Mouse (Mus musculus) cerebellum, adult 8-10 months (tissue): ENCODE measurements around the gene Prss46.
A peak's percentile ranks its signal among the peaks of the same experiment; 100 is the strongest.

Experiments
- DNase-seq: peaks from one replicate; pipeline ENCODE4 v3.0.0; 2022

The Prss46 gene

DNA sequence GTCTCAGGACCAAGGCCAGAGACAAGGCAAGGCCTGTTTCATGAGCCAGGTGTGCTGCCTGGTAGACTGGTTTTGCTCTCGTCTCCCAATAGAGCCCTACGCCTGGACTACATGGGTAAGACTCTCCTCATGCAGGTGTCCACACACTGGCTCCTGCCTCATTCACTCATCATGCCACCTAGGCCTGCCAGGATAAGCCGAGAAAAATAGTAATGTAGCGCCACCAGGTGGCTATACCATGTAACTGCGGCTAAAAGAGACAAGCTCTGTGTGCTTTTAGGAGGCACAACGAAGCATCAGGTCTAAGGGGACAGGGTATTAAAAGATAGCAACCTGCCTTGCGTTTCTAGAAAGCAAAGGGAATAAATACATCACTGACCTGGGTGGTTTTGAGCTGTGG lies 26.7 kb downstream of the Prss46 start:
- DNase-seq: peak; percentile 43

DNA sequence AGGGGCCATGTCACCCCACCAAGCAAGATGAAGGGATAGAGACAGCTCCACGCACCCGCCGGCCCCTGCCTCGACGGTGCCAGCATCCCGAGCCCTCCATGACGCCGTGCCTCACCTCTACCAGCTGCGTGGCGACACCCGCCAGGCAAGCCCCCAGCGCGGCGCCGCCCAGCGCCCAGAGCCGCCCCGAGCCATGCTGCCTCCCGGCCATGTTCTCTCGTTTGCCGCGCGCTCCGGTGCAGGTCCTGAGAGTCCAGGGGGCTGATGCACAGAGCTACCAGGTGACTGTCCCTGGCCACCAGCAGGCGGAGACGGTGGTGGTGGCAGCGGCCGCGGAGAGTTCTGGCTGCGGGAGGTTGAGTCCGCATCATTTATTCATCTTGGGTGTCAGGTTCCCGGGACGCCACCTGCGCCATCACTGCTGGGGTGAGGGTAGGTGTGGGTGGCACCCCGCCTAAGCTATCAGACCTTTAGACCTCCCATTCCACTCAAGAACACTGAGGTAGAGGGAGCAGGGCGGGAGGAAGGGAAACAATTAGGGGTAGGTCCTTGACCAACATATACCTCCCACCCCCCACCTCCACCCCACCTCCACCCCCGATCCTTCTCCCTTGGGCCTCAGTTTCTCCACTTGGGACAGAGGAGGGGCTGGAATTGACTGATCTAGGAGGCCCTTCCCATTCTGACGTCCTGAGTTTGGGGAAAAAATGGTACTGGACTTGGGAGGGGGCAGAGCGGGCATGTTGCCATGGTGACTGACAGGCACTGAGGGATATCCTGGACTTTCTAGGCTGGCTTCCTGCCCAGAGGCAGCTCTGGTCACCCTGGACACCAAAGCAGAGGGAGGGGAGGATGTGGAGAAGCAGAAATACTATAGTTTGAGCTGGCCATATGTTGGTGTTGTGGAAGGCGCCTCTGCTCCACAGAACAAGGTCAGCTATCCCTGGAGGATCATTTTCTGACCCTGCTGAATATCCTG lies 29.7 kb downstream of the Prss46 start:
- DNase-seq: no peak

DNA sequence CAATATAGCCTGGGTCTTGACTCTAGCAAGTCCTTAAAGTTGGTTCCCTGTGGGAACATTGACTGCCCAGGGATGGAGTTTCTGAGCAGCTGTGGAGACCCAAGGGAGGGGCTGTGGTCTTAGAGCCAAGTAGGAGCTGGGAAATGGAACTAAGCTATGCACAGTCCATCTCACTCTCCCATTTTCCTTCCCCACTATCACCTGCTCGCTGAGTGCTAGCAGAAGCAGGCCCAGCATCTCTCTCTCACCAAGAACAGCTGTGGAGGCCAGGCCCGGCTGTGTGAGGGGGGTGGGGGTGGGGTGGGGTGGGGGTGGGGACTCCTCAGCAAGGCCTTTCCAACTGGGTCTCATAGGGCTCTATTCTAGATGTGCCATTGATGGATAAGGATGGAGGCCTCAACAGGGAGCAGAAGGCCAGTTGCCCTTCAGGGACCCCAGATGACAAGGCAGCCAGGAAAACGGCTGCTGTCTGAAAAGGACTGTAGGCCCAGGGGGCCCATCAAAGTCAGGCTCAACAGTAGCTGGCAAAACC lies 30.4 kb downstream of the Prss46 start:
- DNase-seq: no peak

DNA sequence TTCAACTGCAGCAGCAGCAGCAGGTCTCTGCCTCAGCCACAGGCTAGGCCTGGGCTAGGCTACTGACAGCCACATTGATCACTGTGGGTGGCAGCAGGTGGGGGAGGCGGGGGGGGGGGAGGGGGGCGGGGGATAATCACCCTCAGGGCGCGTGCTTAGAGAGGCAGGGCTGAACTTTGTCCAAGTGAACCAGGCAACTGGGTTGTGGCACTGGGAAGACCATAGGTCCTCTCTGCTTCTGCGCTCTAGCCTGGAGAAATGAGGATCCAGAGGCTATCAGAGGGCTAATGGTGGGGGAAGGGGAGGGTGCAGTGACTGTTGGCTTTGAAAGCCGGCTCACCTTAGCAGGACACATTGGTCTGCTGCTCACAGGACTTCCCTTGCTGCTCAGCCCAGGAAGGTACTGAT lies 31.0 kb downstream of the Prss46 start:
- DNase-seq: no peak

DNA sequence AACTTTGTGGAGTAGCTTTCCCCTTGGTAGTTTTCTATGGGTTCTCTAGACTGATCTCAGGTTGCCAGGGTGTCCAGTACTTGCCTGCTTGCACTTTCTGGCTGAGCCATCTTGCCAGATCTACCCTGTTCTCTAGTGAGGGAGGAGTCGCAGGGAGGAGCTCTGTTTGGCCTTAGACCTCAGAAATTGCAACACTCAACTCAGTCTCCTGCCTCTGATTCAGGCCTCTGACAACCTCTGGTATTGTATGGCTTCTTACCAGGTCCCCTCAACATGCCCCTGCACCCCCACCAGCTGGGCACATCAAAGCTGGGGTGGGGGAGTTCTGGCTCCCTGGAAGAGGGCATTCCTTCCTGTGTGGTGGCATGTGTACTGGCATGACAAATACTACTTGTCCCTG lies 33.0 kb downstream of the Prss46 start:
- no peak for DNase-seq

DNA sequence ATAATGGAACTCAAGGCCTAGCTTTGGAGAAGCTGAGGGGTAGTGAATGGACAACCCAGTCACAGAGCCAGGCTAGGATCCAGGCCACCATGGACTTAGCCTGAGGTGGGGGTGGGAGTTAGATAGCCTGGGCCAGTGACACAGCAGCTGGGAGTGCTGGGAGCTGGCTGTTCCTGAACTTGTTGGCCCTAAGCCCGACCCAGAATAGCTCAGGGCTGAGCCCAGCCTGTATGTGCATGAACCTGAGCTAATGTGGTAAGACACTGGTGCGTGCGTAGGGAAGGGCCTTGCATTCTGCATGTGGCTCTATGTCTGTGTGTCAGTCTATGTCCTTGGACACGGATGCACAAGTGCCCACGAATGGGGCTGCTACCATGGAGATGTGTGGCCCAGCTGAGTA lies 33.6 kb downstream of the Prss46 start:
- no peak for DNase-seq

DNA sequence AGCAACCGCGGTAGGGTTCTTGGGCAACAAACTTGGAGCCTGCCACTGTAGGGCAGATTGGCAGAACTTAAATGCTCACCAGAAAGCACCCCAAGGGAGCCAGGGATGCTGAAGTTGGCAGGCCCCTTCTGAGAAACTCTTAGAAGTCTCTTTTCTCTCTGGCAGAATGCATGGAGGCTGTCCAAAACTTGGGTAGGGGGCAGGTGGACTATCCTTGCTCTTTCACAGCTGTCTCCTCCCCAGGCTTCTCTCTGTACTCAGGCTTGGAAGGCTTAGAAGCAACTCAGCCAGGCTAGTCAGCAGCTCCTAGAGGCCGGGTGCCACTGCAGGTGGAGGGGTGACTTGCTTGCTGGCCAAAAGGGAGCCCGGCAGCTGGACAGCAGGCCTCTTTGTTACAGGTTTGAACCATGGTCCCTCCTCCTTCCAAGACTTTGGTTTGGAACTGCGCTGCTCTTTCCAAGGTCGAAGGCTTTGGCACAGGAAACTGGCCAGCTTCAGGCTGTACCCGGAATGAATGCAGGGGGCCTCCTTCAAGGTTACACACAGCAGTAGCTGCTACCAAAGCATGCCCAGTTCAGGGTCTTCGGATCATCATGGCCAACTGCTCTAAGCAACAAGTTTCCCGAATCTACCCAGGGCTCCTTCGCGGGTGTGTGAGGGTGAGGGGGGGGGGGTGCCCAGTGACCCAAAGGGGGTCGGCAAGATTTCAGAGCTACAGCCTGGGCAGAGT lies 35.0 kb downstream of the Prss46 start, which contains the start of gene Als2cl:
TSS of gene Als2cl (plus strand) at position 680 of the 730 bp plus-strand sequence.
- DNase-seq: no peak

DNA sequence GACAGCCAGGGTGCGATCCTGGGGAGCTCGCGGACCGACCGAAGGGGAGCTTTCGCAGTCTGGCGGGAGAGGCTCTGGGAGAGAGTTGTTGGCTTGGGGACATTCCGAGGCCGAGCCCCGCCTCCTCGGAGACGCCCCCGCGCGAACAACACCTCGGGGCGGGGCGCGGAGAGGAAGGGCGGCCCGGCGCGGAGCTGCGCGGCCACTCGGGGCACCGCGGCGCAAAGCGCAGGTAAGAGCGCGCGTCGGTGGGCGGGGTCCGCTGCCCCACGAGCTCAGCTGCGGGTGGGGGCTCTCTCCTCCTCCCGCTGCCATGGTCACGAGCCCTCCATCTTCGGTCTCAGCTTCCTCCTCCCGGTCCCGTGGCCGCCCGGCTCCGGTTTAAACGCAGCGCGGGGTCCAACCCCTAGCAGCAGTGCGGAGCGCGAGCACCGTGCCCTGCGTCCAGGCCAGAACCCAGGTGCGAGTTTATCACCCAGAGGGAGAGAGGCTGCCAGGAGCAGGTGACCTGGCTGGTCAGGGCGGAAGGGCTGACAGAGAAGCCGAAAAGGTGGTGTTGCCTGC lies 35.8 kb downstream of the Prss46 start, which contains the start of gene Tmie:
TSS of gene Tmie (minus strand) at position 116 of the 564 bp plus-strand sequence.
- no peak for DNase-seq

DNA sequence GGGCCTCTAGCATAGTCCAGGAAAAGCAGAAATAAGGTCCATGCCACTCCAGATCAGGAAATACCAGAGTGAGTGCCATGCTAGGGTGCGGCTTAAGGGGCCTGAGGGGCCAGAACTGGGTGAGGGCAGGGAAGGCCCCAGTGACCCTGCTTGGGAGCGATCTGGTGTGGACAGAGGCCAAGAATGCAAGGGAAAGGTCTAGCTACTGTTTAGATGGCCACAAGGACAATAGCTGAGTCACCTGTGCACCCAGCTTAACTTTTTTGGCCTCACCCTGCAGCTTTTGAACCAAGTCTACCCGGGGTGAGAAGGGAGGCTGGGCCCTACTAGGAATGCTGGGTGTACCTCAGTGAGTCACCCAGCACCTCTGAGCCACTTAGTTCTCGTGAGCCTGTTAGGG lies 36.5 kb downstream of the Prss46 start:
- no peak for DNase-seq

DNA sequence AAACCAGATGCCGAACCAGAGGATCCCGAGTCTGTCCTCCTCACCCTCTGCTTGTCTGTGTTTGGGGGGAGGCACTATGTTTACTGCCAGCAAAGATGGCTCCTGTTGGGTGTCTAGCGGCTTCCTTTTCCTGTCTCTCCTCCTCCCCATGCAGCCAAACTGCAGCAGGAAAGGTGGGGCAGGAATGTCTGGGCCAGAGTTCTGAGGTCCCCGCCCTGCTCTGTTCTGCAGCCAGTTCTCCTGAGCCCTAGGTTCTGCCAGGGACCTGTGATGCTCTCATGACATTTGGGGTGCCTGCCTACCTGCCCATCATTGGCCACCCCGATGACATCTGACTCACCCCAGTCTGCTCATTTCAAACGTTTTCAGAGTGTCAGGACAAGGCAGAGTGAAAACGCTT lies 37.6 kb downstream of the Prss46 start:
- DNase-seq: no peak

DNA sequence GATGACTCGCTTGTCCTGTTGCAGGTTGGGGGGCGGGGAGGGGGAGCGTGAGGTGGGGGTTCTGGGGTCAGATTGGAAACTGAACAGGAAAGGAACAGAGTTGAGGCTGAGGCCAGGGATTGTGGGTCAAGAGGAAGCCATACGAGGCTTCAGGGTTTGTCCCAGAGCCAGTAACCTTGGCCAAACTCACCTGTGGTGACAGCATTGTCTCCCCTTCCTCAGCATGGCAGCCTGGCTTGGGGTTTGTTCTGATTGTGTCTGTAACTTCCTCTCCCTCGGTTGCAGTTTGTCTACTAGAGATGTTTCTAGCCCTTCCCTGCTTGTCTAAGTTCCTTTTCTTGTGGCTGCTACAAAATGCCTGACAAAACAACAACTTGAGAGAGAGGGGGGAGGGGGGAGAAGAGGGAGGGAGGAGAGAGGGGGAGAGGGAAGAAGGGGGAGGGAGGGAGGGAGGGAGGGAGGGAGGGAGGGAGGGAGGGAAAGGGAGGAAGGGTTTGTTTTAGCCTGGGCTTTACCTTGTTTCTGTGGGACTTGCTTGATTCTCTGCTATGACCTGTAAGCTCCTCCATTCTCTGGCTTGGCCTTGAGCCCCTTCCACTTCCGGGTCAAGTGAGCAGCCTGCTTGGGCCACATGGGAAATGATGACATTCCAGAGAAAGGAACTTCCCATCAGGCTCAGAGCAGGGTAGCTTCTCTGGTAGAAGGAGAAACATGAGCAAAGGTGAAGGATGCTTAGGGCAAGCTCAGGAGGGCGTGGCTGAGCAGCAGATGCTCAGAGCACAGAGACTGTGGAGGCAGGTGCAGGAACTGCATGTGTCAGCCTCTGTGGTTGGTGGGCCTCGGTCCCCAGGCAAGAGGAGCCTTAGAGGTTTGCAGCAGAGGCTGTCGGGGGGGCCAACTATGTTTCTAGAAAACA lies 43.3 kb downstream of the Prss46 start:
- DNase-seq: no peak

DNA sequence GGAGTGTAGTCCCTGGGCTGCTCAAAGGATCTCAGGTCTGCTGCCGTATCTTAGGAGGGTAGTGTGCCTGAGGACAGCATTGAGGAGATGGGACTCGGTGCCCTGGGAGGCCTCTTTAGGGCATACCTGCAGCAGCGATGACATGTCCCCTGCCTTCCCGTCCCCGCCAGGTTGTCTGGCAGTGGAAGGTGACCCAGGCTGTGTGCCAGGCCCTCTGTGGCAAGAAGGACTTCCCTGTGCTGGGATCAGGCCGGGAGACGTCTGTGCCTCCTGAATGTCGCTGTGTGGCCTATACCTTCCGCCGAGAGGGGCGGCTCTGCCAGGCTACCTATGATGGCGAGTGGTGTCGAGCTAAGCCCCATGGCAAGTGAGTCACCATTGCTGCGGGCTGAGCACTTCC lies 44.6 kb downstream of the Prss46 start:
- no peak for DNase-seq

DNA sequence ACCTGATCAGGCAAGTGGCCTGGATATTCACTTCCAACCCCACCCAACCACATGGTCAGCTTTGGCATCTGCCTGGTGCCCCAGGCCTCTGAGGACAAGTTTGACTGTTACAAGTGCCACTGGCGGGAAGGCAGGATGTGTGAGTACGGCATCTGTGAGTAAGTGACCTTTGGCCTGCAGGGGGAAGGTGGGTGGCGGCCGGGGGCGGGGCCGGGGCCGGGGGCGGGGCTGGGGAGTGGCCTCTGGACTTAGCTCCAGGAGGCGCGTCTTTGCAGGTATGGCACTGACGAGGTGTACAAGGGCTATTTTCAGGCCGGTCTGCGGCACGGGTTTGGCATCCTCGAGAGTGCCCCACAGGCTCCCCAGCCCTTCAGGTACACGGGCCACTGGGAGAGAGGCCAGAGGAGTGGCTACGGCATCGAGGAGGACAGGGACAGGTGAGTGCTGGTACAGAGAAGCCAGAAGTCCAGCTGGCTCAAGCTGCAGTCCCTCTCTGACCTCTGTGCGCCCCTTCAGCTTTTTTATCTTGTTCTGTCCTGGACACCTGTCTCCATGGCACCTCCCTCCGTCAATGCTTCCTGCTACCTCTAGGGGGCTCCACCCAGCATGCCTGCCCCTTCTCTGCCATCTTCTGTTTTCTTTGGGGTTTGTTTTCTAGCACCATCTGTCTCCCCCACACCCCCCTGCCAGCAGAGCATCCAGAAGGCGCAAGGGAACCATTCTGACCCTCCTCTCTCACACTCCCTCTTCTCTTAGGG lies 45.9 kb downstream of the Prss46 start:
- DNase-seq: no peak

DNA sequence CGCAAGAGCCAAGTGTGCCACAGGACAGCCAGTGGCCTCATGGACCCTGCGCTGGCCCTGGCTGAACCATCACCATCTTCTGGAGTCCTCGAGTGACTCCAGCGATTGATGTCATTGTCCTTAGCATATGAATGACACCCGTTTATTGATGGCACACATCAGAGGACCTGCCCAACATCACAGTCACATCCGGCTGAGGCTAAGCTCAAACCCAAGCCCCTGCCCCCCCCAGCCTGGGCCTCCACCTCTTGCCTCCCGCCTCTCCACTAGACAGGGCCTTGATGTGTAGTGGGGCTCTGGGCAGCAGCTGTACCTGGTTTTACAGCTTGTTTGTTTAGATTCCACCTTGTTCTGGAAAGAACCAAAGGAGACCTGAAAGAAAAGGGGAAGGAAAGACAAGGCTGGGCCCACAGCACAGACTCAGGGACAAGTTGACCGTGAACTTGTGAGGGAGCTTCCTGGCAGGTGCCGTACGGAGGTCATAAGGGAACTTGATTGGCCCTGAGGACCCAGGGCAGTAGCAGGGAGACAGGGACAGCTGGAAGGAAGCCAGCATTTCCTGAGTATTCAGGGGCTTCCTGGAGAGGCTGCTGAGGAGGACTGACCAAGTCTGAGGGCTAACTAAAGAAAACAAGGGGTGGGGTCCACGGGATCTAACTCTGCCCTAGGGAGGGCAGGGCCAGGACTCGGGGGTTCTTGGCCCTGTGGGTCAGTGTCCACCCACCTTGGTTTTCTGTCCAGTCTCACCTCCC lies 46.9 kb downstream of the Prss46 start:
- DNase-seq: no peak

DNA sequence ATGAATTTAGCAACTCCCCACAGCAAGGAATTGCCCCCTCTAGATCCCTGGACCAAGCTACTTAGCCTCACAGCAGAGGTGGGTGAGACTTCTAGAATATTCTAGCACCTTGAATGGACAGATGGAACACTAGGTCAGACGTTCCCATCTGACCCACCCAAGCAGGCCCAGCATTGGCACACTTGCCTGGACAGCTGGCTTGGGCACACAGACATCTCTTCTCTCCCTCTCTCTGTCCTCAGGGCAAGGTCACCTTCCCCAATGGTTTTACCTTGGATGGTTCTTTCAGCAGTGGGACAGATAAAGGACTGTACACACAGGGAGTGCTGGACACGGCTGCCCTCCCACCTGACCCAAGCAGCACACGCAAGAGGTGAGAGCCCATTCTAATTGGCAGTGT lies 48.2 kb downstream of the Prss46 start:
- DNase-seq: no peak

DNA sequence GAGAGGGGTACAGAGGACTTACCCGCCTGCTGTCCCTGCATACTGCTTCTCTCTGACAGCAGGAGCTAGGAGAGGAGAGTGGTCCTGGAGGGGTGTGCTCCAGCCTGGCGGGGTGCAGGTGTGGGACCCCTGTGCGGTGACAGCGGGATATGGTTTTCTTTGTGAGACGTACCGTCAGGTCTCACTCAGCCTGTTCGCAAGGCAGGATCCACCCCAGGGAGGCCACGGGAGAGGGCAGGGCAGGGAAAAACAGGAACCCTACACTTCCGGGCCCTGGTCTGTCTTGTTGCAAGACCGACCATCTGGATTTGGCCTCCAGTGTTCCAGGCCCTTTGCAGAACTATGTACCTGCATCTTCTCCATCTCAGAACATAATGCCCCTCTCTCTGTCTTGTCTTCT lies 49.1 kb downstream of the Prss46 start:
- DNase-seq: no peak

DNA sequence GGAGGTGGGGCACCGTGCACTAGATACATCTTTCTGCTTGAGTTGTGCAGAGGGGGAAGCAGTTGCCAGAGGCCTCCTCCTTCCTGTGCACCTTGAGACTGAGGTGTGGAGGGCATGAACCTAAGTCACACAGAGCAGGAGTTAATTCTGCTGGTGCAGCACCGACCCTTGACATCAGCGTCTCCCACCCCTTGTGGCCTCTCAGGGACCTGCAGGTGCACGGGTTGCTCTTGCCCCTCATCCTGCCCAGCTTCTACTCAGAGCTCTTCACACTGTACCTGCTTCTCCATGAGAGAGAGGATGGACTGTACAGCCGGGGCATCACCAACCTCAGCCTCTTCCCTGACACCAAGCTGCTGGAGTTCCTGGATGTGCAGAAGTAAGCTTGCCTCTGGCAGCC lies 51.2 kb downstream of the Prss46 start:
- no peak for DNase-seq

DNA sequence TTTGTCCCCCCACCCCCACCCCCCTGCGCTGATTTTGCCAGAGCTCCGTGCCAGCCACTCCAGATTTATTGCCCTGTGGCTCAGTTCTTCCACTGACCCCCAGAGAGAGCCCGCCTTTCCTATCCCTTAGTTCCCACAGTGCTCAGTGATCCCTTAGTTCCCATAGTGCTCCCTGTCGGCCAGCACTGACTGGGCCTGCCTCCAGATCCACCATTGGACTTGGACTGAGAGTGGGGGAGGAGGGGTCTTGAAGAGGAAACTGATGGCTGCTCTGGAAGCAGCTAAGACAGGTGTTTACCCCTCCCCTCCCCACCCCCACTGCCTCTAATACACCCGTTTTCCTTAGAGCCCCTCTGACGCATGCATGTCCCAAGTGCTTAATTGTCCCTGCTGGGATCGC lies 51.7 kb downstream of the Prss46 start:
- DNase-seq: no peak

DNA sequence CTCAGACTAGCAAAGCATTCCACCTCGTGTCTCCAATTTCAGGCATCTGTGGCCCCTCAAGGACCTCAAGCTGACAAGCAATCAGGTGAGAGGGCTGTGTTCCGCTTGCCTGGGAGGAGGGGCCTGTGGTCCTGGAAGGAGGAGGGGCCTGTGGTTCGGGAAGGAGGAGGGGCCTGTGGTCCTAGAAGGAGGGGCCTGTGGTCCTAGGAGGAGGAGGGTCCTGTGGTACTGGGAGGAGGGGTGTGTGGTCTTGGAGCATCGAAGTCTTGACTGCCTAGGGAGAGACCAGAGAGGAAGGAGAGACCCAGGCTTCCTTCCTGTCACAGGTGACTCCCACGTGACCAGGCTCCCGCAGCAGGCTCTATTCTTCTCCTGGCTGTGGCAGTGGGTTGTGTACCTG lies 52.3 kb downstream of the Prss46 start:
- DNase-seq: no peak

DNA sequence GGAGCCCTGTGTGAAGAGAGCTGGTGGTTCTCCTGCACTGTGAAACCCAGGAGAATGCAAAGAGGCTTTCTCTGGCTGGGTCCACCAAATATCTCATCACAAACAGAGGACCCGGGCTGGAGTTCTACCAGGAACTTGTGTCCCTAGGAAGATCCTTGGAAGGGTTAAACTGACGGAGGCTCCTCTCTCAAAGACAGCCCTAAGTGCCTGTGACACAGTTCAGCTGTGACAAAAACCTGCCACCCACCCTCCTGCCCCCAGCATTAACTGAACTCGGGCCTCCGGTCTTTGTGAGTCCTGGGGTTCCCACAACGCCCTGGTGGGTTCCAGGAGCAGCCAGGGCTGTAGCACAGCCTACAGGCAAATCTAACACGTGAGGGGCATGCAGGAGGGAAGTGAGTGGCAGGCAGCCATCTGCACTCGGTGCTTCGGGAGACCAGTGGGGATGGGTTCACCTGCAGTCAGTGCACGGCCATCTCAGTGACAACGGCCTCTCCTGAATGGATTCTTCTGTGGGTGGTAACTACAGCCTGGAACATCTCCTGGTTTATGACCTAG lies 55.2 kb downstream of the Prss46 start:
- no peak for DNase-seq
